Mouse (Mus musculus) ovary, postnatal 10 days (tissue): ENCODE results near the gene Man1a.
A peak's percentile ranks its signal among the peaks of the same experiment; 100 is the strongest.

ENCODE experiments used
- DNase-seq: peaks from one replicate; pipeline ENCODE4 v3.0.0; 2022; ENCODE audit warnings: low spot score

Gene Man1a

GRCm38 (mm10) chr10:54076420-54076819, at the start of gene Man1a:
Man1a (minus strand) TSS chr10:54076609.
- no peak for DNase-seq

GRCm38 (mm10) chr10:54121816-54122215, 45.4 kb upstream of the Man1a start:
- DNase-seq: no peak

- no peak for DNase-seq
Observed at GRCm38 (mm10) chr10:54120375-54120774, 44.0 kb upstream of the Man1a start.

GRCm38 (mm10) chr10:54119303-54119702, 42.9 kb upstream of the Man1a start:
- no peak for DNase-seq

GRCm38 (mm10) chr10:54118223-54118912, 42.0 kb upstream of the Man1a start:
- DNase-seq: no peak

- no peak for DNase-seq
Observed at GRCm38 (mm10) chr10:54117763-54118162, 41.4 kb upstream of the Man1a start.

GRCm38 (mm10) chr10:54103671-54104070, 27.3 kb upstream of the Man1a start:
- DNase-seq: no peak

- DNase-seq: no peak
Observed at GRCm38 (mm10) chr10:54092081-54092480, 15.7 kb upstream of the Man1a start.

GRCm38 (mm10) chr10:54089923-54090322, 13.5 kb upstream of the Man1a start:
- DNase-seq: no peak

- no peak for DNase-seq
Observed at GRCm38 (mm10) chr10:54087346-54087745, 10.9 kb upstream of the Man1a start.

- no peak for DNase-seq
Observed at GRCm38 (mm10) chr10:54085073-54085472, 8.7 kb upstream of the Man1a start.

GRCm38 (mm10) chr10:54077005-54077404, 596 bp upstream of the Man1a start:
- DNase-seq: no peak

GRCm38 (mm10) chr10:54075441-54076010, 883 bp downstream of the Man1a start:
- DNase-seq: peak; percentile 90

GRCm38 (mm10) chr10:54074609-54075421, 1.6 kb downstream of the Man1a start:
- peak; percentile 35 for DNase-seq

- no peak for DNase-seq
Observed at GRCm38 (mm10) chr10:54074247-54074608, 2.2 kb downstream of the Man1a start.

GRCm38 (mm10) chr10:54073641-54074203, 2.7 kb downstream of the Man1a start:
- DNase-seq: no peak

- DNase-seq: no peak
Observed at GRCm38 (mm10) chr10:54072336-54072735, 4.1 kb downstream of the Man1a start.

GRCm38 (mm10) chr10:54070496-54070895, 5.9 kb downstream of the Man1a start:
- DNase-seq: no peak

- DNase-seq: no peak
Observed at GRCm38 (mm10) chr10:54069412-54069811, 7.0 kb downstream of the Man1a start.

GRCm38 (mm10) chr10:54066683-54067082, 9.7 kb downstream of the Man1a start:
- DNase-seq: no peak

GRCm38 (mm10) chr10:54063551-54064260, 12.7 kb downstream of the Man1a start:
- no peak for DNase-seq

- DNase-seq: no peak
Observed at GRCm38 (mm10) chr10:54062835-54063234, 13.6 kb downstream of the Man1a start.
